Mouse (Mus musculus): ENCODE measurements at regions not wholly inside any gene's neighbourhood (a gene's known extent, or its start where the extent isn't known, plus 50 kb on each side); places are given as distances from the start of the nearest gene placed in this dataset.

GRCm38 (mm10) chr3:118494611-118495010, 67.3 kb upstream of the Dpyd start:
- no peak for DNase-seq (ENCODE audit: low spot score in 2 of 2)

DNA sequence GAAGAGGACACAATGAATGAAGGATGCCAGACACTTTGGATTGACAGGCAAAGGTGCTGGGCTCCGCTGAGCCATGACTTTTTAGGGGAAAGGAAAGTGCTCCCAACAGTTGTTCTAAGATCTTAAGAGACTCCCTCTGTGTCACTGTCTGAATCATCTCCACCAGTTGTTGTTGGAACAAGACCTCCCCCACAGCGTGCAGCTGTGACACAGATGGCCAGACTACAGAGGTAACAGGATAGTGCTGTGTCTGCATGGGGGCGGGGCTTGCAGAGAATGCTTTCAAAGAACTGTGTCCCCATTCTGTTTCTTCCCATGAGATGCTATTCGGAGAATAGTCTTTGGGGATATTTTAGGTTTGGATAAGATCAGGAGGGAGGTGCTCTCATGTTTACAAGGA, 61.7 kb upstream of the Dpyd start:
- peak; percentile 40 to 82 for DNase-seq (ENCODE audit: low spot score in 2 of 2)

- no peak for DNase-seq (ENCODE audit: low spot score in 2 of 2)
Observed at GRCm38 (mm10) chr3:118507582-118508237, 54.2 kb upstream of the Dpyd start.

DNA sequence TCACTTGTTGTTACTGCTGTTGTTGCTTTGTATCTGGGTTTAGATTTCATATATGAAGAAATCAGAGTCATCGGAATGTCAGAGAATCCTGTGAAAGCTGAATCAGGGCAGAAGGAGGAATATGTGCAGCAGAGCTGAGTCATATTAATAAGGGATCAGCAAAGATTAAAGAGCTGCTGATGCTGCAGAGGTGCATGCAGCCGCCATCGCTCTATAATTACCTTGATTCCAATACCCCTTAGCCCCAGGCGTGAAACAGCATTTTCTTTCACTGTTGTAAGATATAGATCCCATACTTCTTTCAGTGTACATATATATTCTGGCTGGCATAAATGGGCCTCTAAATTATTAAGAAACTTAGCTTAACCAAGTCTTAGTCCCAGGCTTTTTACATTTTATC, 51.1 kb upstream of the Dpyd start:
- no peak for DNase-seq (ENCODE audit: low spot score in 2 of 2)

- DNase-seq (ENCODE audit: low spot score in 2 of 2) = no peak
Observed at GRCm38 (mm10) chr3:118511969-118512368, 50.0 kb upstream of the Dpyd start.

Measured in left cerebral cortex, adult 9 months (tissue).